Mouse (Mus musculus): ENCODE data around the gene Hnrnpr. TPM values are rescaled to one million over a fixed set of nuclear protein-coding genes. Genes with fewer than 3 reads are reported as not detected.

Hnrnpr gene
- 207 TPM for polyA plus RNA-seq (2014; fragmentation: Illumina TruSeq; extraction: RNeasy Lipid Tissue Mini Kit (QIAGEN cat#74804); ENCODE audit: low read depth, low replicate concordance)

DNA sequence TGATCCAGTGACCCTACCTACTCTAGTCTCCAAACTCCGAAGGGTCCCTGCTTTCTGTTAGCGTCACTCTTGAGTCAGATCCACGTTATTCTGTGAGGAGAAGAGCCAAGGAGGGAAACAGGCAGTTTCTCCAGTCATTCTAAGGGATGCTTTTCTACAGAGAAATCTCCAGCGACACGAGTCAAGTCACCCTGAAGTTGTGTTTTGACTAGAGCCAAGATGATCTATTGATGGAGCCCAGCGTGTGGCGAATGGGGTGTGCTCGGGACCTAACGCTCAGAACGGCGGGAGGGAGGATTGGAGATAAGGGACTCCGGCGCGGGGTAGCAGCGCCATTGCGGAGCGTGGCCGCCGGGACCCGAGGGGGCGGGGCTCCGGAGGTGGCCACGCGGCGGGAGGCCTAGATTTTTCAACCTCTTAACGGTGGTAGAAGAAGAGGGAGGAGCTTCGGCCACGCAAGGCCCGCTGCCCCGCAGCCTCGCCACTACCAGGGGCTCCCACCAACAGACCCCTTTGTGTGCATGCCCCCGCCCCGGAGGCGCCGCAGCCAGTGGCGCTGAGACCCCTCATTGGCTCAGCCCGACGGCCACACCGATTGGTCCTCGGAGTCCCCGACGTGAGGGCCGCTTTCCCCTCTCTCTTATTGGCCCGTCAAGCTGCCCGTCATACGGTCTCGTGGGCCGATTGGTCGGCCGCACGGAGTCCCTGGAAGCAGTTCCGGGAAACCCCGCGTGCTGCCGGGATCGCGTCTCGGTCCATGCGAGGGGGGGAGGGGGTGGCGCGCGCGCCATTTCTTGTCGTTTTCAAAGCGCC is at the start of gene Hnrnpr:
Gene Hnrnpr (plus strand): TSS at position 714 of the 813 bp plus-strand sequence.

DNA sequence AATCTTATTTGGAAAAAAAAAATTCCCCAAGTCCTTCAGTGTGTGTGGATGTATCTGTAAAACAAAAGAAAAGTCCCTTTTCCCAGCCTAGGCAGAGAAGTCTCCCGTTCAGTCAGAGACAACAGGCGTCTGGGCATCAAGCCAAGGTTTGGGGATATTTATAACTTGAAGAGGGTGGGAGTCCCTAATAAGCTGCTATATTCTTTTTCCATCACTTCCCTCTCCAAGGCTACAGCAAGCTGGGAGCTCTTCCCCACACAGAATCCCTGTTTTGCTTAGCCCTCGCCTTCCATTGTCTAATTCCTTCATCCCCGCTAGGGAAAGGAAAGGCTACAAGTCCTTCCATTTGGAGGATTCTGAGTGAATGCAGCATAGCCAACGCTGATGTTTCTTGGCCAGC is 26.3 kb upstream of the Hnrnpr start, which contains the start of gene Zfp46:
Gene Zfp46 (plus strand): TSS at position 229 of the 400 bp plus-strand sequence.

Other genes starting within 250 kb of the Hnrnpr start
- gene Id3, start 167.4 kb upstream of the Hnrnpr start, polyA plus RNA-seq (2014; fragmentation: Illumina TruSeq; extraction: RNeasy Lipid Tissue Mini Kit (QIAGEN cat#74804); ENCODE audit: low read depth, low replicate concordance), result not detected
- 0.27 TPM for gene E2f2, start 138.5 kb upstream of the Hnrnpr start, polyA plus RNA-seq (2014; fragmentation: Illumina TruSeq; extraction: RNeasy Lipid Tissue Mini Kit (QIAGEN cat#74804); ENCODE audit: low read depth, low replicate concordance)
- gene Asap3, start 104.6 kb upstream of the Hnrnpr start, polyA plus RNA-seq (2014; fragmentation: Illumina TruSeq; extraction: RNeasy Lipid Tissue Mini Kit (QIAGEN cat#74804); ENCODE audit: low read depth, low replicate concordance), result 0.35 TPM
- gene Tcea3, start 63.2 kb upstream of the Hnrnpr start, polyA plus RNA-seq (2014; fragmentation: Illumina TruSeq; extraction: RNeasy Lipid Tissue Mini Kit (QIAGEN cat#74804); ENCODE audit: low read depth, low replicate concordance), result 0.67 TPM
- gene Zfp46, start 26.3 kb upstream of the Hnrnpr start, polyA plus RNA-seq (2014; fragmentation: Illumina TruSeq; extraction: RNeasy Lipid Tissue Mini Kit (QIAGEN cat#74804); ENCODE audit: low read depth, low replicate concordance), result 3.5 TPM
- gene Htr1d, start 112.6 kb downstream of the Hnrnpr start, polyA plus RNA-seq (2014; fragmentation: Illumina TruSeq; extraction: RNeasy Lipid Tissue Mini Kit (QIAGEN cat#74804); ENCODE audit: low read depth, low replicate concordance), result not detected
- not detected for gene 6030445D17Rik, start 151.3 kb downstream of the Hnrnpr start, polyA plus RNA-seq (2014; fragmentation: Illumina TruSeq; extraction: RNeasy Lipid Tissue Mini Kit (QIAGEN cat#74804); ENCODE audit: low read depth, low replicate concordance)
- 271 TPM for gene Luzp1, start 158.8 kb downstream of the Hnrnpr start, polyA plus RNA-seq (2014; fragmentation: Illumina TruSeq; extraction: RNeasy Lipid Tissue Mini Kit (QIAGEN cat#74804); ENCODE audit: low read depth, low replicate concordance)

Measured in testis, adult 10 weeks (tissue).